Mouse (Mus musculus): Measurements from ENCODE around the gene Cox6b1.

DNA sequence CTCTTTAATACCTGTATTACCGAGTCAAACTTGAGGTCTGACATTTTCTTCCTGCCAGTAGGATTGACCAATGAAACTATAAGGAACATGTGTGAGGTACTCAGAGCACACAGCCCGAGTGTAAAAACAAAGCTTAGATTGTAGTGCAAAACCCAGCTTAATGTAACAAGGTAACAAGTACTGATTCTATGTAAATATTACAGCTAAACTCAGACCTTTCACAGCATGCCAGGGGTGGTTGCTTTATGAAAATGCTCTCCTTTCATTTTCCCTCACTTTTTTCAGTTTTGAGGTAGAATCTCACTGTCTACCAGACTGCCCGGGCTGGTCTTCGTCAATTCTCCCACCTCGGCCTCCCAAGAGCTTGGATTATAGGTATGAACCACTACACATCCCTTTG, 29.9 kb downstream of the Cox6b1 start:
- no peak for TF ChIP-seq CTCF (IDR thresholded peaks at IDR 0.05)
- no peak for TF ChIP-seq POLR2A (IDR thresholded peaks at IDR 0.05; ENCODE audit: insufficient read depth, low read depth, low read length)
- no peak for TF ChIP-seq EP300 (IDR thresholded peaks at IDR 0.05; ENCODE audit: insufficient read depth, low read depth, low read length)
